Mouse (Mus musculus) MEL (cell line): ENCODE measurements around the gene D11Wsu47e. TPM values are rescaled to one million over a fixed set of nuclear protein-coding genes. Genes with fewer than 3 reads are reported as not detected.

Experiments used
- DNase-seq: peaks from one replicate; pipeline ENCODE4 v3.0.0; 2011; ENCODE audit warnings: low read depth, low spot score
- H3K27ac ChIP-seq: 2 replicates; pipeline ENCODE4 v1.5.1; 2012; ENCODE audit warnings: low read depth, mild to moderate bottlenecking, control low read depth, low read length, moderate library complexity; ENCODE audit not compliant: control insufficient read depth
- H3K27me3 ChIP-seq, 2 experiments: fragments of 150-350 bp in 1 of 2; sonication (generic) in 1 of 2; 2 replicates each; pipeline ENCODE4 v1.6.1; 2012; ENCODE audit warnings: low read length in 2 of 2, mild to moderate bottlenecking in 2 of 2, improper control_type of control experiment in 1 of 2, moderate library complexity in 1 of 2; ENCODE audit not compliant: insufficient read depth in 2 of 2, control insufficient read depth in 1 of 2
- H3K36me3 ChIP-seq, 2 experiments: 2 replicates each; pipeline ENCODE4 v1.6.1; 2012 to 2014; ENCODE audit warnings: low read length in 2 of 2, improper control_type of control experiment in 1 of 2, inconsistent platforms in 1 of 2, mild to moderate bottlenecking in 1 of 2; ENCODE audit not compliant: insufficient read depth in 2 of 2, control insufficient read depth in 1 of 2
- H3K4me1 ChIP-seq, 2 experiments: fragments of 150-350 bp in 1 of 2; sonication (generic) in 1 of 2; 2 replicates each; pipeline ENCODE4 v1.6.1; 2012; ENCODE audit warnings: low read length in 2 of 2, improper control_type of control experiment in 1 of 2, mild to moderate bottlenecking in 1 of 2; ENCODE audit not compliant: insufficient read depth in 2 of 2, control insufficient read depth in 1 of 2
- H3K4me3 ChIP-seq, 2 experiments: fragments of 150-350 bp in 1 of 2; sonication (generic) in 1 of 2; 2 replicates each; pipeline ENCODE4 v1.5.1; 2012; ENCODE audit warnings: low read depth in 2 of 2, low read length in 2 of 2, mild to moderate bottlenecking in 2 of 2, moderate library complexity in 2 of 2, control low read depth in 1 of 2, improper control_type of control experiment in 1 of 2; ENCODE audit not compliant: control insufficient read depth in 1 of 2, insufficient read depth in 1 of 2
- H3K79me2 ChIP-seq: 2 replicates; pipeline ENCODE4 v1.6.1; 2012; ENCODE audit warnings: mild to moderate bottlenecking, low read length, moderate library complexity; ENCODE audit not compliant: control insufficient read depth, poor library complexity, insufficient read depth
- H3K9ac ChIP-seq: 2 replicates; pipeline ENCODE4 v1.6.1; 2012; ENCODE audit warnings: low read depth, mild to moderate bottlenecking, control low read depth, low read length, moderate library complexity; ENCODE audit not compliant: control insufficient read depth, poor library complexity, severe bottlenecking
- H3K9me3 ChIP-seq: fragments of 150-350 bp; sonication (generic); replicated peaks from 2 replicates; pipeline ENCODE4 v1.6.1; 2012; ENCODE audit warnings: mild to moderate bottlenecking, low read length, improper control_type of control experiment, moderate library complexity; ENCODE audit not compliant: insufficient read depth
- CHD1 ChIP-seq: IDR thresholded peaks from 2 replicates; pipeline ENCODE4 v1.6.1; 2012; ENCODE audit warnings: low read depth, mild to moderate bottlenecking, inconsistent platforms, low read length, improper control_type of control experiment
- CHD2 ChIP-seq: IDR thresholded peaks from 2 replicates; pipeline ENCODE4 v1.6.1; 2011; ENCODE audit warnings: low read length, improper control_type of control experiment
- CTCF ChIP-seq, 3 experiments: IDR thresholded peaks in 2 of 3; conservative IDR thresholded peaks in 1 of 3; 2 replicates each; pipeline ENCODE4 v1.5.1; 2011 to 2012; ENCODE audit warnings: low read length in 3 of 3, low read depth in 2 of 3, mild to moderate bottlenecking in 2 of 3, improper control_type of control experiment in 1 of 3, inconsistent platforms in 1 of 3, mixed read lengths in 1 of 3, moderate library complexity in 1 of 3; ENCODE audit not compliant: control insufficient read depth in 1 of 3, insufficient read depth in 1 of 3, poor library complexity in 1 of 3, severe bottlenecking in 1 of 3
- ETS1 ChIP-seq: IDR thresholded peaks from 2 replicates; pipeline ENCODE4 v1.6.1; 2012; ENCODE audit warnings: low read depth, mild to moderate bottlenecking, inconsistent platforms, low read length, improper control_type of control experiment, moderate library complexity
- GATA1 ChIP-seq: IDR thresholded peaks from 2 replicates; pipeline ENCODE4 v1.6.1; 2011; ENCODE audit warnings: low read depth, low read length, improper control_type of control experiment
- HCFC1 ChIP-seq: IDR thresholded peaks from 2 replicates; pipeline ENCODE4 v1.6.1; 2012; ENCODE audit warnings: low read depth, mild to moderate bottlenecking, inconsistent platforms, low read length, improper control_type of control experiment, moderate library complexity
- JUND ChIP-seq: IDR thresholded peaks from 2 replicates; pipeline ENCODE4 v1.6.1; 2011; ENCODE audit warnings: low read depth, mild to moderate bottlenecking, improper control_type of control experiment, low read length
- KAT2A ChIP-seq: conservative IDR thresholded peaks from 2 replicates; pipeline ENCODE4 v1.6.1; 2012; ENCODE audit warnings: low read depth, low read length, improper control_type of control experiment, inconsistent platforms
- MEF2A ChIP-seq: IDR thresholded peaks from 2 replicates; pipeline ENCODE4 v1.6.1; 2014; ENCODE audit warnings: low read depth, mild to moderate bottlenecking, inconsistent platforms, low read length, improper control_type of control experiment; ENCODE audit not compliant: poor library complexity, insufficient replicate concordance, severe bottlenecking; ENCODE audit errors: extremely low read depth
- MXI1 ChIP-seq: IDR thresholded peaks from 2 replicates; pipeline ENCODE4 v1.6.1; 2011; ENCODE audit warnings: mild to moderate bottlenecking, low read depth, low read length, improper control_type of control experiment
- MYB ChIP-seq: IDR thresholded peaks from 2 replicates; pipeline ENCODE4 v1.6.1; 2011; ENCODE audit warnings: mild to moderate bottlenecking, low read depth, low read length, improper control_type of control experiment
- NELFE ChIP-seq: IDR thresholded peaks from 2 replicates; pipeline ENCODE4 v1.6.1; 2011; ENCODE audit warnings: low read depth, low read length, improper control_type of control experiment
- NRF1 ChIP-seq: IDR thresholded peaks from 2 replicates; pipeline ENCODE4 v1.6.1; 2014; ENCODE audit warnings: low read depth, mild to moderate bottlenecking, inconsistent platforms, low read length, improper control_type of control experiment, moderate library complexity; ENCODE audit not compliant: poor library complexity, insufficient read depth, severe bottlenecking
- POLR2A ChIP-seq, 2 experiments: IDR thresholded peaks; 2 replicates each; pipeline ENCODE4 v1.6.1; 2011 to 2012; ENCODE audit warnings: low read length in 2 of 2, mild to moderate bottlenecking in 2 of 2, control low read depth in 1 of 2, improper control_type of control experiment in 1 of 2, low read depth in 1 of 2, moderate library complexity in 1 of 2; ENCODE audit not compliant: control insufficient read depth in 1 of 2, insufficient read depth in 1 of 2, poor library complexity in 1 of 2
- SMC3 ChIP-seq: IDR thresholded peaks from 2 replicates; pipeline ENCODE4 v1.6.1; 2011; ENCODE audit warnings: low read depth, low read length, improper control_type of control experiment
- TAL1 ChIP-seq: IDR thresholded peaks from 2 replicates; pipeline ENCODE4 v1.6.1; 2012; ENCODE audit warnings: mild to moderate bottlenecking, inconsistent platforms, low read length, moderate library complexity, mixed read lengths
- UBTF ChIP-seq: IDR thresholded peaks from 2 replicates; pipeline ENCODE4 v1.6.1; 2012; ENCODE audit warnings: low read depth, mild to moderate bottlenecking, inconsistent platforms, low read length, improper control_type of control experiment, moderate library complexity, borderline replicate concordance; ENCODE audit not compliant: insufficient read depth
- USF2 ChIP-seq, 2 experiments: IDR thresholded peaks; 2 replicates each; pipeline ENCODE4 v1.6.1; 2011 to 2012; ENCODE audit warnings: improper control_type of control experiment in 2 of 2, low read length in 2 of 2, borderline replicate concordance in 1 of 2, inconsistent platforms in 1 of 2, low read depth in 1 of 2, mild to moderate bottlenecking in 1 of 2; ENCODE audit not compliant: insufficient read depth in 1 of 2
- ZKSCAN1 ChIP-seq: IDR thresholded peaks from 2 replicates; pipeline ENCODE4 v1.6.1; 2012; ENCODE audit warnings: low read depth, mild to moderate bottlenecking, inconsistent platforms, low read length, improper control_type of control experiment, moderate library complexity
- ZMIZ1 ChIP-seq: IDR thresholded peaks from 2 replicates; pipeline ENCODE4 v1.6.1; 2012; ENCODE audit warnings: low read depth, mild to moderate bottlenecking, inconsistent platforms, low read length, improper control_type of control experiment, moderate library complexity
- polyA plus RNA-seq, 2 experiments: library from polyadenylated mRNA; stranded (reverse) in 1 of 2; unstranded in 1 of 2; fragments of >175 nt in 1 of 2; fragments of >200 nt in 1 of 2; gene quantifications; 2 replicates each; pipeline versions ENCODE4 v1.2.1 to v1.2.4; 2012; ENCODE audit warnings: low replicate concordance in 2 of 2, low read depth in 1 of 2; ENCODE audit not compliant: insufficient read length in 2 of 2, insufficient read depth in 1 of 2, missing spikeins in 1 of 2
- total RNA-seq: library from RNA; depleted of rRNA; stranded (reverse); fragments of 300-350 nt; gene quantifications from 2 replicates; pipeline ENCODE4 v1.2.3, GENCODE M21; 2012

Gene D11Wsu47e
- total and polyA plus RNA-seq, 3 experiments: 25.0 to 40.6 TPM; not detected in 1

- TF ChIP-seq HCFC1 (no peak), TAL1 (no peak), MXI1 (no peak)
- TF ChIP-seq, all 39 proteins: peak for 0
These were observed 43.0 kb downstream of the D11Wsu47e start (continued) for GRCm38 (mm10) chr11:113726994-113727888.

GRCm38 (mm10) chr11:113727992-113728391 is 43.8 kb downstream of the D11Wsu47e start:
- Histone ChIP-seq H3K79me2 (peaks cover 6% of the 10 kb centered on the region), H3K9me3 (no peaks in the 10 kb centered on the region), H3K27me3 (no peaks in the 10 kb centered on the region), H3K4me1 (peaks cover 0 to 2% of the 10 kb centered on the region in 2 experiments; a peak in 1 of 4 replicates), H3K9ac (no peak overlapping the region), H3K4me3 (no peak overlapping the region), H3K27ac (no peak overlapping the region), H3K36me3 (peaks cover 0 to 5% of the 10 kb centered on the region in 2 experiments; a peak in 1 of 4 replicates)
- TF ChIP-seq USF2 (IDR thresholded peaks at IDR 0.05; ENCODE audit: borderline replicate concordance in 1 of 2, insufficient read depth in 1 of 2, low read depth in 1 of 2, low read length in 2 of 2) (no peak), MXI1 (no peak), ZKSCAN1 (no peak), SMC3 (no peak), CHD2 (no peak), MEF2A (no peak), NELFE (no peak), UBTF (no peak), POLR2A (IDR thresholded peaks at IDR 0.05; ENCODE audit: control insufficient read depth in 1 of 2, insufficient read depth in 1 of 2, low read depth in 1 of 2, low read length in 2 of 2, poor library complexity in 1 of 2) (no peak), ETS1 (no peak), ZMIZ1 (no peak), MYB (no peak), JUND (no peak), CHD1 (no peak), GATA1 (no peak), CTCF (IDR thresholded peaks at IDR 0.05 in 2 of 3, conservative IDR thresholded peaks at IDR 0.05 in 1 of 3; ENCODE audit: control insufficient read depth in 1 of 3, insufficient read depth in 1 of 3, low read depth in 2 of 3, low read length in 3 of 3, poor library complexity in 1 of 3, severe bottlenecking in 1 of 3) (no peak), NRF1 (no peak), HCFC1 (no peak), KAT2A (no peak), TAL1 (no peak)
- no peak for DNase-seq
